Mouse (Mus musculus) kidney, postnatal 25 days (tissue): ENCODE measurements around the gene Ptpn9.
"Not testable (repeated sequence)": the region's sequence is repeated elsewhere in the genome, so short reads cannot be mapped to it uniquely, and the experiment has no call there.

ENCODE experiments used
- DNase-seq, 2 experiments: peaks; one replicate each; pipeline ENCODE4 v3.0.0; 2021; ENCODE audit warnings: mixed read lengths in 2 of 2

The Ptpn9 gene

DNA sequence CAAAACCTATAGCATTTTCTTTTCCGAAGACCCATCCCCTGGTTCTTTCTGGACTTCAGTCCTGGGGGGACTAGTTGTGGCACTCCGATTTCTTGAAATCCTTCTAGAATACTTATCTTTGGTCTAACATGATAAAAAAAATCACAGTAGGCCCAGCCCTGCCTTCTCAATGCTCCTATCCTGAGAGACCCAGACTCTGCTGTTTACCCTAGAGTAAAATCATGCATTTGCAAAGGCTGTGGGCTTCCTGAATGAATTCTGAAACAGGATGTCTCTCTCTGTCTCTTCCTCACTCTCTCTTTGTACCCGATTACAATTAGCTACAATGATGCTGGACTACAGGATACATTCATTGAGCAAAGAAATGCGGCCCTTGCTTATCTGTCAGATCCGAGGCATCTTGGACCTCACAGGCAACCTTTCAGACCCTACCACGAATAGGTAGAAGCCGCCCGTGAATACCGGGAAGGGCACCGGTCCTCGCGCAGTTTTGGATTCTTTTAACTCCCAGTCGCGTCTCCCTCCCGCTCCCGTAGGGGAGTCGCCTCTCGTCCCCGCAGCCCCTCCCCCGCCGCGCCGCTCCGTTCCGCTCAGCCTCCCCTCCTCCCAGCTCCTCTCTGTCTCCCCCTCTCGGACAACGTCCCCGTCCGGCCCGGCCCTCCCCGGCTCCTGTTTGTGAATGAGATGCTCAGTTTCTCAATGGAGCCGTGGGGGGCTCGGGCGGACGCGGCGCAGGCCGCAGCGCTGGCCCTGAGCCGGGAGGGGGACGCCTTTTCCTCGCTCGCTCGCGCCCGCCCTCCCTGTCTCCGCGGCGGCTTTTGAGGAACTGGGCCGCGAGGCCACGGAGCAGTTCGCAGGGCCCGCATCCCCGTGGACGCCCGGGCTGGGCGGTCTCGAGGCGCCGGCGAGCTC, at the start of gene Ptpn9:
Gene Ptpn9, plus strand, starts transcription at position 638 of the 912 bp plus-strand sequence.
- DNase-seq, result peak; percentile 92 to 94

GRCm38 (mm10) chr9:56947481-56947880, 47.2 kb upstream of the Ptpn9 start:
- DNase-seq, result peak in 1 of 2 experiments; percentile 64

DNA sequence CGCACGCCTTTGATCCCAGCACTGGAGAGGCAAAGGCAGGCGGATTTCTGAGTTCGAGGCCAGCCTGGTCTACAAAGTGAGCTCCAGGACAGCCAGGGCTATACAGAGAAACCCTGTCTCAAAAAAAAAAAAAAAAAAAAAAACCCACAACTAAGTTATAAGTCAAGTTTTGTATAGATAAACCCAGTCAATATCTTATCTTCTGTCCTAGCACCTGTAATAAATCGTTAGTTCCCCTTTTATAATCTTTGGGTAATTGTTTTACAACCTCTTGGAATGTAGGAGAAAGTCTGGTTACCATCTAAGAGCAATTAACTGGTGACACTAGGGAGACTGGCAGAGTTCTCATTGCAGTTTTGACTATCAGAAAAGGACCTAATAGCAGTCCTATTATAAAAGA, 46.0 kb upstream of the Ptpn9 start:
- not testable (repeated sequence) for DNase-seq

- no peak for DNase-seq
Observed at GRCm38 (mm10) chr9:56949767-56950166, 45.0 kb upstream of the Ptpn9 start.

DNA sequence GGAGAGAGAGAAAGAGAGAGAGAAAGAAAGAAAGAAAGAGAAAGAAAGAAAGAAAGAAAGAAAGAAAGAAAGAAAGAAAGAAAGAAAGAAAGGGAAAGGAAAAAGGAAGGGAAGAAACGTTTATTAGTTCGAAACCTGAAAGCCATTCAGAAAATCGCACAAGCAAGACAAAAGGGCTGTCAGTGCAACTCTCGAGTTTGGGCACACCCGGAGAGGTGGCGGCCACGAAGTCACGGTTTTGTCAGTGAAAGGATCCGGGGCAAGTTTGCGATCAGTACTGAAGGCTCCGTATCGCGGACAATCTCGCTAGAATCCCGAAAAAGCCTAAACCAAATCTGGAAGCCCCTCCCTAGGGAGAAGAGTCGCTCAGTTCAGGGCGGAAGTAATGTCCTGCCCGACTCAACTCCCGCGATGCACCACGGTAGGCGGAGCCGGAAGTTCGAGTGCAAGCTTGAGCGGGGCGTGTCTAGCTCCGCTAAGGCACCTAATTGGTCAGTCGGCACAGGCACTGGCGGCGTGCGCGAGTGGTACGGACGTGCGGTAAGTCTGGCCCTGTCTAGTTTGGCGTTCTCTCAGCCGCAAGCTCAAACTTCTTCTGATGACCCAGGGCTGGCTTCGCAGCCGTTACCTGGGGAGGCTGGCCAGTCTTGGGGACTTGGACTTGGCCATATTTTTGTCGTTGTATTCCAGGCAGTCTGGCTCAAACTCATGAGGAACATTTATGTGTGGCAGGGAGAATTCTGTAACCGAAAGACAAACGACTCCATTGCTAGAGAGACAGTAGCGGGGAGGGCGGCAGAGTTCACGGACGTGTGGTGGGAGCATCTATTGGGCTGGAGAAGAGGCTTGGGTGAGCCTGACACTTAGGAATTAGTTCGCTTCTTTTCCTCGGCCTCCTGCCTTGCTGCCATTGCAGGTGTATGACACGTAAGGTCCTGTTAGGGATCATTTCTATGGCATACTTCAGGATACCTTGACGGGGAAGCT, 44.0 kb upstream of the Ptpn9 start, which contains the start of gene Snupn:
Gene Snupn, plus strand, starts transcription at position 465 of the 987 bp plus-strand sequence.
- peak; percentile 98 to 99 for DNase-seq

DNA sequence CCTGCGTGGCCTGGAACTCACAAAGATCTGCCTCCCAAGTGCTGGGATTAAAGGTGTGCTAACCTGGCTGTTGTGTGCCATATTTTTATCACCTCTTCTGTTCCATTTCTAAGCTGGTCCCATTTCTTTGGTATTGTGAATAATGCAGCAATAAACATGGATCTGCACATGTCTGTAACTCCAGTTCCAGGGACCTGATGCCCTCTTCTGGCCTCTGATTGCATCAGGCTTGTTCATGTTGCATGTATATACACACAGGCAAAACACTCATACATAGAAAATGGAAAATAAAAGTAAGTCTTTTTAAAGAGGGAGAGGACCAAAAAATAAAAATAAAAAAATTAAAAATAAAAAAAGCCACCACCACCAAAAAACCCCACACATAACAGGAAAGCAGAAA, 41.2 kb upstream of the Ptpn9 start:
- no peak for DNase-seq

GRCm38 (mm10) chr9:56956966-56957675, 37.6 kb upstream of the Ptpn9 start:
- no peak for DNase-seq

DNA sequence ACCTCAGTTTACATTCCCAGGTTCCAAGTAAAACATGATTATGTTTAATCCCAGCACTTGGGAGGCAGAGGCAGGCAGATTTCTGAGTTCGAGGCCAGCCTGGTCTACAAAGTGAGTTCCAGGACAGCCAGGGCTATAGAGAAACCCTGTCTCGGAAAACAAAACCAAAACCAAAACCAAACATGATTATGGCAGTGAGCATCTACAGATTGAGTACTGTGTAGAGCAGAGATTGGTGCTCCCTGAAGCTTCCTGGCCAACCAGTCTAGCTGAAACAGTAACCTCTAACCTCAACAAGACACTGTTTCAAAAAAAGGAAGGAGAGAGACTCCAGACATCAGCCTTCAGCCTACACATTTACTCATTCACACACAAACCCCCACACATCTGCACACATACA, 36.0 kb upstream of the Ptpn9 start:
- no peak for DNase-seq

GRCm38 (mm10) chr9:56961591-56961990, 33.1 kb upstream of the Ptpn9 start:
- no peak for DNase-seq

- no peak for DNase-seq
Observed at GRCm38 (mm10) chr9:56970158-56970557, 24.6 kb upstream of the Ptpn9 start.

- DNase-seq, result no peak
Observed at GRCm38 (mm10) chr9:56973960-56974524, 20.7 kb upstream of the Ptpn9 start.

DNA sequence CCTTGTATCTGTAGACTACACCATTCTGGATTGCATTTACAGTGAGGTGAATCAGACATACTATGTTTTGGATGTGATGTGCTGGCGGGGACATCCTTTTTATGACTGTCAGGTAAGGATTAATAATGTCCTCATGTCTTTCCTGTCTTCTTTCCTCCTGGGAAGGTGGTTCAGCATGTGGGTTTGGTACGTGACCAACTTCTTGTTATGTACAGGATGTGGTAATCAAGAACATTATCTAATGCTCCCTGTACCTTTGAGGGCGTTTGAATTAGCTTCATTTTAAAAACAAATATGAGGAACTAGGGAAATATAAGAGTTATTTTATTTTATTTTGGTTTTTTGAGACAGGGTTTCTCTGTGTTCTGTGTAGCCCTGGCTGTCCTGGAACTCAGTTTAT, 19.5 kb upstream of the Ptpn9 start:
- DNase-seq, result no peak

GRCm38 (mm10) chr9:56980186-56980585, 14.5 kb upstream of the Ptpn9 start:
- no peak for DNase-seq

- no peak for DNase-seq
Observed at GRCm38 (mm10) chr9:56981502-56981901, 13.2 kb upstream of the Ptpn9 start.

GRCm38 (mm10) chr9:56995198-56996027, 690 bp downstream of the Ptpn9 start:
- DNase-seq, result peak; percentile 67 to 87

DNA sequence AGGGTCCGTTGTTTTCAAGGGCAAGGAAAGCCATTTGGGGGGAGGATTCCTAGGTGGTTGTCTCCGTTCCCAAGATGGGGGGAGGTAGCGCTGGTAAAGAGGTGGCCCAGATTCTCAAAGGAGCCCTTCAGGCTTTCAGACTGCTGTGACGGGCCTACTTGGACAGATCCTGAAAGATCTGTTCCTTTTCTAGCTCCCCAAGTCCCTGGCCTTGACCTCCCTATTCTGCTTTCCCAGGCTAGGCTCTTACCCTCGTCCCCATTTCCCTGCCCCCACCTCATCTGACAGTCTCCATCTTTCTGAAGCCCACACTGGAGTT, 1.3 kb downstream of the Ptpn9 start:
- peak in 1 of 2 experiments; percentile 16 for DNase-seq

- DNase-seq, result peak; percentile 40 to 66
Observed at GRCm38 (mm10) chr9:56997206-56997605, 2.5 kb downstream of the Ptpn9 start.

GRCm38 (mm10) chr9:57003011-57003410, 8.3 kb downstream of the Ptpn9 start:
- peak in 1 of 2 experiments; percentile 49 for DNase-seq

DNA sequence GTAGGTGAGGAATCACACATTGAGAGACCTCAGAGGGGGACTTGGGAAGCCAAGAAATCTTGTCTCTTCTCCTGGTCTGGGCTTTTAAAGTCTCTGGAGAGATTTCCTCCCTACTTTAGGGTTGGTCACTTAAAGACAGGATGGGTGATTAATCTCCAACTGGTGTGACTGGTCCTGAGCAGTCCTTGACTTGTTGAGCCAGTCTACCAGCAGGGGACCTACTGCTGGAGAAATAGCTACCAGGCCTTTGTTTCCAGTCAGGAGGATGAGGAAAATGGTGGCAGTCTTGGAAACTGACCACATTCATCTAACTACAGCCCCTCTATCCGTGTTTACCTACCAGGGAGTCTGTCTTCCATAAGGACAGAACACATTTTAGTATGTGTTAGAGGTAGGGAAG, 17.7 kb downstream of the Ptpn9 start:
- no peak for DNase-seq

DNA sequence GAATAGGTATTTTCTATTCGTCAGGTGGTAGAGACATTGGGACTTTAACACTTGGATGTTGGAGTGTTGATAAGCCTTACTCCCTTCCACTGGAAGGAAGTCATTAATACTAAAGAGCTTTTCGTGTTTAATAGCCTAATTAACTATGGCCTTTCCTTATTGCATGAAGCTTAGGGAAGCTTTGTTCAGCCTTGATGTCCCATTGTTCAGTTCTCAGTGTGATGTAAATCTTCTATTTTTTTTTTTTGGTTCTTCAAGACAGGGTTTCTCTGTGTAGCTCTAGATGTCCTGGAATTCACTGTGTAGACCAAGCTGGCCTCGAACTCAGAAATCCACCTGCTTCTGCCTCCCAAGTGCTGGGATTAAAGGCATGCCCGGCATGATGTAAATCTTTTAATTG, 18.2 kb downstream of the Ptpn9 start:
- no peak for DNase-seq

GRCm38 (mm10) chr9:57013756-57014155, 19.0 kb downstream of the Ptpn9 start:
- DNase-seq, result no peak
